Mouse (Mus musculus) hindbrain, embryonic 11.5 days (tissue): ENCODE data around the gene Bmp2k. TPM values are rescaled to one million over a fixed set of nuclear protein-coding genes. Genes with fewer than 3 reads are reported as not detected.

Experiments used
- ATAC-seq: fragments of 200-750 bp; cut with Nextera tagmentation; 2 replicates; pipeline ENCODE4 v1.8.0; 2017; ENCODE audit warnings: mild to moderate bottlenecking, moderate TSS enrichment, moderate library complexity; ENCODE audit not compliant: low FRiP score
- DNase-seq: peaks from one replicate; pipeline ENCODE4 v3.0.0-alpha.2; 2015; ENCODE audit warnings: low spot score
- H3K27ac ChIP-seq: fragments of 300-500 bp; sonication (generic); 2 replicates; pipeline ENCODE4 v1.5.1; 2014; ENCODE audit warnings: mild to moderate bottlenecking, low read depth, low read length
- H3K27me3 ChIP-seq: fragments of 300-500 bp; sonication (generic); 2 replicates; pipeline ENCODE4 v1.6.1; 2014; ENCODE audit warnings: mild to moderate bottlenecking, low read length, moderate library complexity, mixed read lengths; ENCODE audit not compliant: control insufficient read depth, insufficient read depth
- H3K36me3 ChIP-seq: fragments of 300-500 bp; sonication (generic); 2 replicates; pipeline ENCODE4 v1.6.1; 2014; ENCODE audit warnings: mild to moderate bottlenecking, low read length, moderate library complexity, mixed read lengths; ENCODE audit not compliant: control insufficient read depth, insufficient read depth
- H3K4me1 ChIP-seq: fragments of 300-500 bp; sonication (generic); replicated peaks from 2 replicates; pipeline ENCODE4 v1.6.1; 2014; ENCODE audit warnings: low read length, mixed read lengths; ENCODE audit not compliant: control insufficient read depth, insufficient read depth
- H3K4me2 ChIP-seq: fragments of 300-500 bp; sonication (generic); replicated peaks from 2 replicates; pipeline ENCODE4 v1.6.1; 2014; ENCODE audit warnings: mild to moderate bottlenecking, low read depth, low read length
- H3K4me3 ChIP-seq: fragments of 300-500 bp; sonication (generic); 2 replicates; pipeline ENCODE4 v1.5.1; 2014; ENCODE audit warnings: low read depth, low read length
- H3K9ac ChIP-seq: fragments of 300-500 bp; sonication (generic); 2 replicates; pipeline ENCODE4 v1.6.1; 2014; ENCODE audit warnings: low read depth, low read length
- H3K9me3 ChIP-seq: fragments of 300-500 bp; sonication (generic); 2 replicates; pipeline ENCODE4 v1.6.1; 2016; ENCODE audit warnings: low read length; ENCODE audit not compliant: control insufficient read depth
- WGBS: fragments of 180-500 bp; shearing (Covaris S2); extraction: QIAGEN DNeasy Blood & Tissue Kit; methylation state at CpG from one replicate; pipeline ENCODE4 v1.1.7; 2014; 5-methylcytosine and 5-hydroxymethylcytosine counted together
- polyA plus RNA-seq: library from polyadenylated mRNA; unstranded; fragments of >200 nt; fragmentation: Nextera tagmentation; extraction: Ambion mirVana; gene quantifications from 2 replicates; pipeline ENCODE4 v1.2.1, GENCODE M21; 2014

Bmp2k gene
- polyA plus RNA-seq, 1 experiment from 2014 or later = 13.7 TPM

GRCm38 (mm10) chr5:97045260-97045659, 47.8 kb downstream of the Bmp2k start:
- ATAC-seq = no peak
- Histone ChIP-seq H3K27ac (no peak overlapping the region), H3K4me1 (no peaks in the 10 kb centered on the region), H3K9me3 (no peaks in the 10 kb centered on the region), H3K9ac (no peak overlapping the region), H3K4me3 (no peak overlapping the region), H3K4me2 (no peak overlapping the region), H3K36me3 (no peaks in the 10 kb centered on the region), H3K27me3 (no peaks in the 10 kb centered on the region)
- DNase-seq = no peak
- 91% methylated on average over 7 of the region's 7 CpGs for WGBS

DNA sequence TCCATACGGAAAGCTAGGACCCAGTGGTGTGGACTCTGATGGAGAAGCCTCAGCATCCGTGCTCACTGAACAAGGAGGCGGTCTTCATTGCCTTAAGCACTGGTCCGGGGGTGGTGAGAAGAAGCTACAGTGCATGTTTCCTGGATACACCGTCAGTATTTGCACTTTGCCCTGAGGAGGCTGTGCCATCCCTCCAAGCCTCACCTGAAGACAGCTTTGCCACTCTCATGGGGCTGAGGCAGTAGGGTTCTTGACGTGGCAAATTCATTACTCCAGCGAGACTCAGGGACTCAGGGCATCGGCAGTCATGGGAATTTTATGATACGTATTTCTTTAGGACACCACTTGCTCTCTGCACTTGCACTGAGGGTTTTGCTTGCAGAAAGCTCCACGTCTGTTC, 49.2 kb downstream of the Bmp2k start:
- ATAC-seq (no peak), DNase-seq (no peak)
- Histone ChIP-seq H3K4me2 (no peak overlapping the region), H3K9me3 (no peaks in the 10 kb centered on the region), H3K27ac (no peak overlapping the region), H3K27me3 (no peaks in the 10 kb centered on the region), H3K4me1 (no peaks in the 10 kb centered on the region), H3K4me3 (no peak overlapping the region), H3K36me3 (no peaks in the 10 kb centered on the region), H3K9ac (no peak overlapping the region)
- 91% methylated on average over 10 of the region's 10 CpGs for WGBS

DNA sequence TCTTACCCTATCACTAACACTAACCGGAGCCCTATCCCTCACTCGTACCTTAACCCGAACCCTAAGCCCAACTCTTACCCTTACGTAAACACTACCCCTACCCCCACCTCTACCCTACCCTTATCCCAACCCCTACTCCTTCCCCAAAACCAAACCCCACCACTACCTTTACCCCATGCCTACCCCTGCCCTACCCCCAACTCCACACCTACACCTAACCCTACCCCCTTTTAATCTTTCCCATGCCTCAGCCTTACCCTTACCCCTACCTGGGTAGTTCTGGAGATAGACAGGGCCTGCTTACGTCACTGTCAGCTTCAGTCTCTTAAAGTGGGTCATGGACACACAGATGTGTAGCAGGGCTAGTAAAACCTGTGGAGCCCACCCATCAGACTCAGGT, 51.4 kb downstream of the Bmp2k start:
- ATAC-seq (no peak), DNase-seq (no peak)
- Histone ChIP-seq H3K27ac (no peak overlapping the region), H3K4me1 (no peaks in the 10 kb centered on the region), H3K4me3 (no peak overlapping the region), H3K9me3 (no peaks in the 10 kb centered on the region), H3K36me3 (no peaks in the 10 kb centered on the region), H3K27me3 (no peaks in the 10 kb centered on the region), H3K9ac (no peak overlapping the region), H3K4me2 (no peak overlapping the region)
- WGBS = 90% methylated on average over 5 of the region's 5 CpGs

- ATAC-seq = no peak
- whole genome bisulfite sequencing = 94% methylated on average over 5 of the region's 5 CpGs
- Histone ChIP-seq H3K9me3 (no peaks in the 10 kb centered on the region), H3K36me3 (no peaks in the 10 kb centered on the region), H3K27me3 (no peaks in the 10 kb centered on the region), H3K27ac (no peak overlapping the region), H3K4me2 (no peak overlapping the region), H3K4me3 (no peak overlapping the region), H3K4me1 (no peaks in the 10 kb centered on the region), H3K9ac (no peak overlapping the region)
- DNase-seq = no peak
Observed at GRCm38 (mm10) chr5:97054166-97054565, 56.7 kb downstream of the Bmp2k start.

DNA sequence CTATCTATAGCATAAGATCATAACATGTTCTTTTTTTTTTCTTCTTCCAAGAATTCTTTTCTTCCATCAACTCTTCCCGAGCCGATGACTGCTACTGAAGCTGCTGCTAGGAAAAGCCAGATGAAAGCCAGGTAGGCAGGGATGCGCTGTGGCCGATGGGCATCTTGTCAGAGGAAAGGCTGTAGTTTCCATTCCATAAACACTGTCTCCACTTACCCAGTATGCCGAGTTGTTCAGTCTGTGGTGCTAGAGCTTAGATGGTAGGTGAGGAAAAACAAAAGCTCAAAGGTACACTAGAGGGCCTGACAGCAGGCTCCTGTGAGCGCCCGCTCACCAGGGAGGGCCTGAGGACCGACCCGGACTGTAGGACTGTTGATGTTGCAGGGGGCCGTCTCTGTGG, 57.3 kb downstream of the Bmp2k start:
- WGBS = 81% methylated on average over 10 of the region's 10 CpGs
- ATAC-seq (no peak), DNase-seq (no peak)
- Histone ChIP-seq H3K9me3 (no peaks in the 10 kb centered on the region), H3K4me2 (no peak overlapping the region), H3K36me3 (no peaks in the 10 kb centered on the region), H3K4me1 (no peaks in the 10 kb centered on the region), H3K4me3 (no peak overlapping the region), H3K9ac (no peak overlapping the region), H3K27ac (no peak overlapping the region), H3K27me3 (no peaks in the 10 kb centered on the region)

GRCm38 (mm10) chr5:97055511-97056068, 58.1 kb downstream of the Bmp2k start:
- Histone ChIP-seq H3K27ac (no peak overlapping the region), H3K4me1 (no peaks in the 10 kb centered on the region), H3K27me3 (no peaks in the 10 kb centered on the region), H3K9me3 (no peaks in the 10 kb centered on the region), H3K4me2 (no peak overlapping the region), H3K36me3 (no peaks in the 10 kb centered on the region), H3K4me3 (no peak overlapping the region), H3K9ac (no peak overlapping the region)
- DNase-seq (peak; percentile 71), ATAC-seq (no peak)
- WGBS = 31% methylated on average over 1 of the region's 1 CpGs

DNA sequence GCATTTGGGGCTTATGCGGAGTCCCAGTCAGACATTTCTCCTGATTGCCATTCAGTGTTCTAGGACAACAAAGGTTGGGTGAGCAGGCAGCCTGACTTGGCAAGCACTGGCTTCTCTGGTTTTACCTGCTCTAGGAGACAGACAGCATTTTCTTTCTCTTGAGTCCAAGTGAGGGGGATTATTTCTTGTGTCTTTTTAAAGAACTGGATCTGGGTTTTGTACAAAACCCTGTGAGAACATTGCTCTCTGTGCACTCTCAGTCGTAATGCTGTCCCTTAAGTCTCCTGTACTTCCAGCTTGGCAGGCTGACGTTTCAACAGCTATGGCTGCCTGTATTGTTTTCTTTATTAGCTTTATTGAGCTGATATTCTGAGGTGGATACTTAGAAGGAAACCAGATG, 58.9 kb downstream of the Bmp2k start:
- DNase-seq (no peak), ATAC-seq (no peak)
- Histone ChIP-seq H3K4me3 (no peak overlapping the region), H3K27me3 (no peaks in the 10 kb centered on the region), H3K27ac (no peak overlapping the region), H3K36me3 (no peaks in the 10 kb centered on the region), H3K9me3 (no peaks in the 10 kb centered on the region), H3K4me1 (no peaks in the 10 kb centered on the region), H3K4me2 (no peak overlapping the region), H3K9ac (no peak overlapping the region)
- 83% methylated on average over 3 of the region's 3 CpGs for WGBS

- Histone ChIP-seq H3K4me2 (no peak overlapping the region), H3K27ac (no peak overlapping the region)
Observed at GRCm38 (mm10) chr5:97056791-97057450, 59.4 kb downstream of the Bmp2k start.

DNA sequence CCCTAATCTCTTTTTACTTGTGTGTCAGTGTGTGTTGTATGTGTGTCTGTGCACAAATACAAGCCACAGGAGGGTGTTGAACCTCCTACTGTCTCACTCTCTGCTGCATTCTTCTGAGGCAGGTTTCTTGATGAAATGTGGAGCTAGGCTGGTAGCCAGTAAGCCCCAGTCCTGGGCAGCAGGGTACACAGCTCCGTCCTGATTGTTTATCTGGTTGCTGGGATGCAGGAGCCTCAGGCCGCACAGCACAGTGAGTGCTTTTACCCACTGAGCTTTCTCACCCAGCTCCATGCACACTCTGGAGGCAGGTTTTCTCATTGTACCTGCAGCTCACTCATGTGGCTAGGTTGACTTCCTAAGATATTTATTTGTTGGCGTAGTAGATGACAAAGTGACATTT, 63.4 kb downstream of the Bmp2k start:
- Histone ChIP-seq H3K9ac (no peak overlapping the region), H3K36me3 (no peaks in the 10 kb centered on the region), H3K4me3 (no peak overlapping the region), H3K4me1 (no peaks in the 10 kb centered on the region), H3K9me3 (no peaks in the 10 kb centered on the region), H3K4me2 (no peak overlapping the region), H3K27me3 (no peaks in the 10 kb centered on the region), H3K27ac (no peak overlapping the region)
- WGBS = 70% methylated on average over 3 of the region's 3 CpGs
- ATAC-seq (no peak), DNase-seq (no peak)

More at GRCm38 (mm10) chr5:97056791-97057450, 59.4 kb downstream of the Bmp2k start:
- Histone ChIP-seq H3K9me3 (no peaks in the 10 kb centered on the region), H3K9ac (no peak overlapping the region), H3K27me3 (no peaks in the 10 kb centered on the region), H3K36me3 (no peaks in the 10 kb centered on the region), H3K4me3 (no peak overlapping the region), H3K4me1 (no peaks in the 10 kb centered on the region)
- WGBS = 87% methylated on average over 12 of the region's 12 CpGs
- ATAC-seq = no peak
- DNase-seq = no peak
